Mouse (Mus musculus) thymus, adult 2 months (tissue): Measurements from ENCODE around the gene Thoc6. TPM values are rescaled to one million over a fixed set of nuclear protein-coding genes. Genes with fewer than 3 reads are reported as not detected.
A peak's percentile ranks its signal among the peaks of the same experiment; 100 is the strongest.

Experiments used
- DNase-seq: peaks from one replicate; pipeline ENCODE4 v3.0.0; 2021
- H3K27ac ChIP-seq: fragments of 200-500 bp; 2 replicates; pipeline ENCODE4 v1.5.1; 2012; ENCODE audit warnings: low read length, control low read depth; ENCODE audit not compliant: control insufficient read depth, insufficient read depth
- H3K27me3 ChIP-seq: fragments of 200-500 bp; 2 replicates; pipeline ENCODE4 v1.6.1; 2012; ENCODE audit warnings: mild to moderate bottlenecking, low read length, moderate library complexity, mixed read lengths; ENCODE audit not compliant: control insufficient read depth, insufficient read depth
- H3K36me3 ChIP-seq: fragments of 200-500 bp; 2 replicates; pipeline ENCODE4 v1.6.1; 2012; ENCODE audit warnings: mild to moderate bottlenecking, low read length, moderate library complexity; ENCODE audit not compliant: control insufficient read depth, insufficient read depth
- H3K4me1 ChIP-seq: fragments of 200-500 bp; replicated peaks from 2 replicates; pipeline ENCODE4 v1.6.1; 2012; ENCODE audit warnings: low read length; ENCODE audit not compliant: control insufficient read depth, insufficient read depth
- H3K4me3 ChIP-seq: fragments of 200-500 bp; 2 replicates; pipeline ENCODE4 v1.5.1; 2012; ENCODE audit warnings: mild to moderate bottlenecking, low read length, control low read depth, moderate library complexity; ENCODE audit not compliant: control insufficient read depth, insufficient read depth
- CTCF ChIP-seq: fragments of 200-500 bp; IDR thresholded peaks from 2 replicates; pipeline ENCODE4 v1.5.1; 2012; ENCODE audit warnings: mild to moderate bottlenecking, control low read depth, low read length, moderate library complexity, borderline replicate concordance; ENCODE audit not compliant: control insufficient read depth, poor library complexity, insufficient read depth; ENCODE audit errors: extremely low read depth
- POLR2A ChIP-seq: fragments of 200-500 bp; IDR thresholded peaks from 2 replicates; pipeline ENCODE4 v1.6.1; 2012; ENCODE audit warnings: mild to moderate bottlenecking, low read length, control low read depth, moderate library complexity; ENCODE audit not compliant: control insufficient read depth, poor library complexity, insufficient read depth; ENCODE audit errors: extremely low read depth
- WGBS: fragments of 180-500 bp; shearing (Covaris S2); methylation state at CpG from one replicate; pipeline ENCODE4 v1.1.7; 2018; 5-methylcytosine and 5-hydroxymethylcytosine counted together
- polyA plus RNA-seq: library from polyadenylated mRNA; depleted of rRNA; stranded (reverse); fragments of >200 nt; gene quantifications from 2 replicates; pipeline ENCODE4 v1.2.3, GENCODE M21; 2012

Thoc6 gene
- polyA plus RNA-seq, 1 experiment, result 84.5 TPM

GRCm38 (mm10) chr17:23653324-23653723, 20.4 kb downstream of the Thoc6 start:
- Histone ChIP-seq H3K36me3 (no peaks in the 10 kb centered on the region), H3K27ac (no peak overlapping the region), H3K4me1 (no peaks in the 10 kb centered on the region), H3K4me3 (no peak overlapping the region), H3K27me3 (no peaks in the 10 kb centered on the region)
- 80% methylated on average over 2 of the region's 2 CpGs for WGBS
- no peak for DNase-seq
- no peak for TF ChIP-seq POLR2A
- TF ChIP-seq CTCF, result no peak

DNA sequence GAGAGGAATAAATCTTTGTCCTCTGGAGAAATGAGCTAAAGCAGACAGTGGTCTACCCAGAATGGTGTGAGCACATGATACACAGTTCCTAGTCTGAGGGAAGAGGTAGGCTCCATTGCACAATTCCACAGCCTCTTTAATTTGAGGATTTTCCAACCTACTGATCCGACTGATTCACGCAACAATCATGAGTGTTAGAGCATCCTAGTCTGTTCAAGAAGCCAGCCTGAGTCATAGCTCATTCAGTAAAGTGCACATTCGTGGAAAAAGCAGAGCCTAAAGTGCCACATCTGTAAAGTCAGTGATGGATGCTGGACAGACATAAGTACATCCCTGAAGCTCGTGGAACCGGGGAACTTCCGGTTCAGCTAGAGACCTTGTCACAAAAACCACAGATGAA, 22.3 kb downstream of the Thoc6 start:
- H3K4me3 ChIP-seq, result no peak overlapping the region
- no peak for DNase-seq
- no peak for TF ChIP-seq CTCF
- TF ChIP-seq POLR2A, result no peak
- H3K4me1 ChIP-seq, result no peaks in the 10 kb centered on the region
- WGBS, result 57% methylated on average over 6 of the region's 6 CpGs
- no peaks in the 10 kb centered on the region; the same call in 1 of the 2 replicates for H3K27me3 ChIP-seq
- no peak overlapping the region for H3K27ac ChIP-seq
- H3K36me3 ChIP-seq, result no peaks in the 10 kb centered on the region

DNA sequence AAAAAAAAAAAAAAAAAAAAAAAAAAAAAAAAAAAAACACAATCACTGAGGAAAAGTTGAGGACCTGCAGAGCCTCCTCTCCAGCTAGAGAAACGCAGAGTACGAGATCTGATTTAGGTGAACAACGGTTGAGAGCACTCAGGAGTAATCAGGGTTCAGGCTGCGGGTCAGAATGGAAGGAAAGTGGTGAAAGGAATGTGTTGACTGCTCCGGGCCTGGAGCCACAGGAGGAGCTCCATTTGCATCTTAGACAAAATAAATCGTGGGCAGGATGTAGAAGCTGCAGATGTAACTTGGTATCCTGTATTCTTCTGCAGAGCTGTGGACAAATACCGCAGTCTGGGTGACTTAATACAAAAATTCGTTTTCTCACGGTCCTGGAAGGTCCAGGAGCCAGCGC, 27.8 kb downstream of the Thoc6 start:
- DNase-seq, result no peak
- no peak overlapping the region for H3K27ac ChIP-seq
- TF ChIP-seq POLR2A, result no peak
- no peak for TF ChIP-seq CTCF
- no peaks in the 10 kb centered on the region for H3K36me3 ChIP-seq
- peaks cover 6% of the 10 kb centered on the region; the same call in 1 of the 2 replicates for H3K4me1 ChIP-seq
- H3K4me3 ChIP-seq, result no peak overlapping the region
- whole genome bisulfite sequencing, result 81% methylated on average over 10 of the region's 10 CpGs
- H3K27me3 ChIP-seq, result peaks cover 8% of the 10 kb centered on the region

GRCm38 (mm10) chr17:23644613-23645495, 28.8 kb downstream of the Thoc6 start, which contains the start of gene Mmp25:
Gene Mmp25, minus strand, starts transcription at chr17:23645277.
- TF ChIP-seq CTCF (no peak), POLR2A (no peak)
- WGBS, result 4% methylated on average over 58 of the region's 58 CpGs
- Histone ChIP-seq H3K27me3 (peaks cover 8% of the 10 kb centered on the region), H3K4me1 (peaks cover 6% of the 10 kb centered on the region; the same call in 1 of the 2 replicates), H3K27ac (no peak within 1 kb of the TSS), H3K36me3 (no peaks in the 10 kb centered on the region), H3K4me3 (peak within 1 kb of the TSS; percentile 1; the same call in 1 of the 2 replicates)
- no peak for DNase-seq

- Histone ChIP-seq H3K27me3 (no peaks in the 10 kb centered on the region), H3K4me3 (no peak overlapping the region), H3K36me3 (no peaks in the 10 kb centered on the region), H3K27ac (no peak overlapping the region), H3K4me1 (0 out of 2 replicates have a peak, but pooled peaks cover 4% of the 10 kb centered on the region)
- no peak for DNase-seq
- 87% methylated on average over 8 of the region's 8 CpGs for WGBS
- TF ChIP-seq CTCF (no peak), POLR2A (no peak)
These were observed 42.4 kb downstream of the Thoc6 start for GRCm38 (mm10) chr17:23631241-23631640.

- WGBS, result 15% methylated on average over 22 of the region's 22 CpGs
- Histone ChIP-seq H3K27ac (no peak overlapping the region), H3K4me3 (no peak overlapping the region), H3K27me3 (no peaks in the 10 kb centered on the region), H3K36me3 (no peaks in the 10 kb centered on the region), H3K4me1 (0 out of 2 replicates have a peak, but pooled peaks cover 4% of the 10 kb centered on the region)
- TF ChIP-seq CTCF (peak; percentile 87; the same call in 1 of the 2 replicates), POLR2A (no peak)
- peak; percentile 87 for DNase-seq
These were observed 43.3 kb downstream of the Thoc6 start for GRCm38 (mm10) chr17:23630195-23631020.
